Mouse (Mus musculus) ES-E14 (cell line): ENCODE results near the gene Jsrp1.

Source experiments
- CHD2 ChIP-seq: IDR thresholded peaks from 2 replicates; pipeline ENCODE4 v1.6.1; 2014; ENCODE audit warnings: mild to moderate bottlenecking, low read depth, low read length, inconsistent platforms
- HCFC1 ChIP-seq: IDR thresholded peaks from 2 replicates; pipeline ENCODE4 v1.6.1; 2012; ENCODE audit warnings: low read length, inconsistent platforms, borderline replicate concordance; ENCODE audit not compliant: insufficient read depth
- MAFK ChIP-seq: IDR thresholded peaks from 2 replicates; pipeline ENCODE4 v1.6.1; 2014; ENCODE audit warnings: mild to moderate bottlenecking, low read depth, low read length, inconsistent platforms; ENCODE audit not compliant: insufficient read depth
- ZC3H11A ChIP-seq: IDR thresholded peaks from 2 replicates; pipeline ENCODE4 v1.6.1; 2012; ENCODE audit warnings: low read depth, mild to moderate bottlenecking, inconsistent platforms, low read length, borderline replicate concordance
- ZNF384 ChIP-seq: IDR thresholded peaks from 2 replicates; pipeline ENCODE4 v1.6.1; 2012; ENCODE audit warnings: low read depth, low read length, inconsistent platforms

- TF ChIP-seq CHD2 (no peak), ZC3H11A (no peak), MAFK (no peak), ZNF384 (no peak), HCFC1 (no peak)
Measured at GRCm38 (mm10) chr10:80835617-80836016, 22.3 kb upstream of the Jsrp1 start.
